Mouse (Mus musculus) adrenal gland, adult 8-10 months (tissue): ENCODE results near the gene St3gal6. TPM values are rescaled to one million over a fixed set of nuclear protein-coding genes. Genes with fewer than 3 reads are reported as not detected.

Experiments used
- DNase-seq: peaks from one replicate; pipeline ENCODE4 v3.0.0; 2022
- total RNA-seq, 4 experiments: library from RNA; stranded (reverse); gene quantifications; 2 replicates each; pipeline ENCODE4 v1.2.4; 2022

Gene St3gal6
- total RNA-seq: 10 to 100 TPM; 13.6 to 30.8 (median 17.8) TPM

DNA sequence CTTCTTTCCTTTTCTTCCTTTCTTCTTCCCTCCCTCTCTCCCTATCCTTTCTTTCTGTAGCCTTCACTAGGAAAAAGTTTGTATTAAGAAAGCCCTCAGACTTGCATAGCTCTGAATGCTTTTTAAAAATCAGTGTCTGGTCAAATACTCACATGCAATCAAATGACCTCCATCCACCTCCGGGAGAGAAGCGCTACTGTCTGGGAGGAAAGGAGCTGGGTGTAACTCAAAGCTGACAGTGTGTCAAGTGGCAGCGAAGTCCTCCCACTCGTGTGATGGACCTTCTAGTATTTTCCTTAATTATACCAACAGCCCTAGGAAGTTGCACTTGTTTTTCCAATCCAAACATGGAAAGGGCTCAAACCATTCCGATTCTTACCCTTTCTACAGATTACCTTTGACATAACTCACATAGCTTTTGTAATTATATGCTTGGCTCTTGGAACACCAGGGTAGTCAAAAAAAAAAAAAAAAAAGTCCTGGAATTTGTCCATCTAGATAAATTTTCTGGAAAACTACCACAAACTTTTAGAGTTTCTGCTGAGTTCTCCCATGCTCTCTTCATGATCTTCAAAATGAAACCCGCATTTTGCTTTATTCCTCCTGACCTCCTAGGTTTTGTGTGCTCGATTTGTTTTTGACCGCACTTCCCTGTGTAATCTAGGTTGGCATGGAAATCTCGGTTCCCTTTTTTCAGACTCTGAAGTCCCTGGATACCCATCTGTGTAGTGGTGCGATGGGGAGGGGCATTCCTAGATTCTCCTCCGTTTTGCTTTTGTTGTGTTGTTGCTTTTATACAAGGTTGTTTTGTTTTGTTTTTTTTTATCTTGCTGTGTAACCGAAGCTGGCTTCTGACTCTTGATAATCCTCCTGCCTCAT lies at the start of gene St3gal6:
St3gal6 (minus strand) TSS at position 272 of the 879 bp plus-strand sequence.
- no peak for DNase-seq

DNA sequence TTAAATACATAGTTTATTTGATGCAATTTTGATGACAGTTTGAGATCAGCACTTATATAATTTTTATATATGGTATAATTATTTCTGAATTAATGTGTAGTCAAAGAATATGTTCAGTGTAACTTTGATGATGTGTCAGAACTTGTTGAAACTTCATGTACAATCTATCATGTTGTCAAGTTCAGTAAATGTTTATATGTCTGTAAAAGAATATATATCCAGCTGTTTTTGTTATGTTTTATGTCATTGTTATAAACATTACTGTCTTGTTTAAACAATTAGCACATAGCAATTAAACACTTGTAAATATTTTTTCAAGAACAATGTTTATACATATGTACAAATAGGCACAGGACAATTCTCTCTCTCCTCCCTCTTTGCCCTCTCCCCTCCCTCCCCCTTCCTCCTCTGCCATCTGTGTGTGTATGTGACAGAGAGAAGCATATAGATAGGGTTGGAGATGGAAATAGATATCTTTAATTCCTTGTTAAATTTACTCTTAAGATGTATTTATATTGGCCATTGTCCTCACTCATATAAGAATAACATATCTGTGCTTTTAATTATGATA lies 46.7 kb upstream of the St3gal6 start:
- DNase-seq: no peak

DNA sequence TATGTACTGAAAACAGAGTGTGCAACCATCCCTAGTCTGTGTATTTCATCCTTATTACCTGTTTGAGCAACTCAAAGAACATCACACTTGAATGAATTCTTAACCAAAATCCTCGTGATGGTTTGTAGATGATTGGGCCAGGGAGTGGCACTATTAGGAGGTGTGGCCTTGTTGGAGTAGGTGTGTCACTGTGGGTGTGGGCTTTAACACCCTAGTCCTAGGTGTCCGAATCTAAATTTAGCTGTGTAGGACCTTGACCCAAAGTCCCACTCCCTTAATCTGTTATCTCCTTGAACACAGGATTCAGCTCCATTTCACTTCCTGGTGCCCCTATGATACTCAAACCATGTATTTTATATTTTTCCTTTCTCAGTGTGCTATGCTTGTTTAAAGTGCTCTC lies 37.2 kb upstream of the St3gal6 start:
- no peak for DNase-seq

DNA sequence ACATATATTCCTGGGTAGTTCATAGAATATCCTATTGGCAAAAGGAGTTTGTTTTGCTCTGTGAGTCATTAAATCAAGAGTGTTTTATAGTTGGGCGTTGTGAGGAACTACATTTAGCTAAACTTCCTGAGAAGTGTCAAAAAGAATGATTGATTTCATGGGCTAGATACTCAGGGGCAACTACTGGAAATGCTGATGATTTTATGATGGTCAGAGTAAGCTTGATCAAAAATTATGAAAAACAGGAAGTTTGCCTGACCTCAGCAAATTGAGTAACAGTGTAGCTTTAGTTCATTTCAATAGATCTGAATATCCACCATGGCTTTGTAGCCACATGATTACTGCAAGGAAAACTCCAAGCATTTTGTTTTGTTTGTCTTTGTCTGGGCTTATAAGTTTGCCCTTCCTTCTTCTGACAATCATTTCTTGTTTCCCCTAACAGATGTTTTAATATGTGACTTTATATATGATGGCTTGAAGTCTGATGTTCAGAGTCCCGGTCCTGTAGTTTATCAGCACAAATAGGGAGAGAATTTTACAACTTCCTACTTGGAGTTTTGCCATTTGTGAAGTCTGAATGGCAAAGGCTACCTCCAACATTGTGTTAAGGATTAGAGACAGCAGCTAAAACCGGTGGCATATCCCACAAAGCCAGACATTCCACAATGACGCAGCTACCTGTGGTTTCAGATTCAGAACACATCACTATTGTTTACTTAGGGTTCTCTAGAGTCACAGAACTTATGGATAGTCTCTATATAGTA lies 32.2 kb upstream of the St3gal6 start:
- no peak for DNase-seq

DNA sequence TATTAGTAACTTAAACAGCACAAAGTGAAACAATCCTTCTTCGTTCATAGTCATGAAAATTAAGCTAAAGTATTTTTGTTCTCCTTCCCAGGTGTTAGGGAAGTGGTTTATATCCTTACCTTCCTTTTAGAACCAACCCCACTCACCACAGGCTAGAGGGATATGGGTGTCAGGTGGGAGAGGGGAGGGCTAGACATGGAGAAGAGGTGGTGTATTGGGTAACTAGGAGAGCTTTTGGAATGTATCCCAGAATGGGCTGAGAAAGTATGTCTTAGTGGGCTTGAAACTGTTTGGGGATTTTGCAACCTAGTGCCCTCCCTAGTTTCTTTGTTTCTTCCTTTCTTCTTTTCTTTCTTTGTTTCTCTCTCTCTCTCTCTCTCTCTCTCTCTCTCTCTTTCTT lies 30.6 kb upstream of the St3gal6 start:
- no peak for DNase-seq

DNA sequence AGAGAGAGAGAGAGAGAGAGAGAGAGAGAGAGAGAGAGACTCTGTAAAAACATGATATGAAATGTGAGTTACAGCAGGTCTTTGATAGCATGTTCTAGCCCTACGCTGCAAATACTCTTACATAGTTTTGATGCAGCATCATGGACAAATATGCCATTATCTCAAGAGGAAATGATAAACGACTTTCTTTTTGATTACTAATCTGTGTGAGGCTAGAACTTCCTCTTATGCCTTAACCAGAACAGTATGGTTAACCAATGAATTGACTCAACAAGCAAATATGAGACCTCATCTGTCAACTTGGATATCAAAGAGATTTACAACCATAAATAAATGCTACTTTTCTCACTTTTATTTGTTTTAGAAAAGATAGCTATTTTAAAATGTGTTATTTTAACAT lies 24.0 kb upstream of the St3gal6 start:
- DNase-seq: no peak

DNA sequence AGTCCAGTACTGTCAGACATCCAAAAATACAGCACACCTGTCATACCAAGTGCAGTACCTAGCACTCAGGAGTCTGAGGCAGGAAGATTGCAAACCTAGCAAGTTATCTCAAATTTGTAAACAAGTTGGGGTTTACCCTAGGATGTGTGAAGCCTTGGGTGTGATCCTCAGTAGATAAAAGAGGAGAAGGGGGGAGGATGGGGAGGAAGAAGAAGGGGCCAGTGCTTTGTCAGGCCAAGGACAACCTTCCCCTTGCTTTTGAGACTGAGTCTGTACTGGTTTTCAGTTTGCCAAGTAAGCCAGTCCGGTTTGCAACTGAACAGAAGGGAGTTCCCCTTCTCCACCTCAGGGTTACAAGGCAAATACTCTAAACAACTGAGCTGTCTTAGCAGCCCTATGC lies 22.1 kb upstream of the St3gal6 start:
- no peak for DNase-seq

DNA sequence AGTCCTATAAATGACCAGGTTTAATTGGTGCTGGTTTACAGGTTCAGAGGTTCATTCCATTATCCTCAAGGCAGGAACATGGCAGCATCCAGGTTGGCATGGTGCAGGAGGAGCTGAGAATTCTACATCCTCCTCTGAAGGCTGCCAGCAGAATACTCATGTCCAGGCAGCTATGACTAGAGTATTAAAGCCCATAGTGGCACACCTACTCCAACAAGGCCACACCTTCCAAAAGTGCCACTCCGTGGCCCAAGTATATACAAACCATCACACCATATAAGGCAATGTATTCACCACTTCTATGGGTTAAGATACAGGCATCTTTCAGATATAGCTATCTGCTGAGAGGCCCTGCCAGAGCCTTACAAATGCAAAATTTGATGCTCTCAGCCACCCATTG lies 15.4 kb upstream of the St3gal6 start:
- DNase-seq: no peak

DNA sequence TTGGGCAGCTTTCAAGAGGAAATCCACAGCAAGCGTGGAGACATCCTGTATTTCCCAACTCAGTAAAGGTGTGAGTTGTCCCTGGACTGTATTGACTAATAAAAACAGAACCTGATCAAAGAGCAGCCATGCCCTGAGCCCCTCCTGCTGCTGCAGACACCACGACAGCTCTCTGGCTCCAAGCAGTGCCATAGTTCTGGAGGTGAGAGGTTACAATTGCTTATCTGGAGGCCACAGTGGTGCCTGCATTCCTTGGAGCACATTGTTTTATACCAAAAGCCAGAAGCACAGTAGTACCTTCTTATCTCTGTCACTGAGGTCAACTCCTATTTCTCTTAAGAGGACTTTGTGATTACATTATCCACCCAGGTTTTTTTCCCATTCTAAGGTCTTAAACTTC lies 15.0 kb upstream of the St3gal6 start:
- no peak for DNase-seq

DNA sequence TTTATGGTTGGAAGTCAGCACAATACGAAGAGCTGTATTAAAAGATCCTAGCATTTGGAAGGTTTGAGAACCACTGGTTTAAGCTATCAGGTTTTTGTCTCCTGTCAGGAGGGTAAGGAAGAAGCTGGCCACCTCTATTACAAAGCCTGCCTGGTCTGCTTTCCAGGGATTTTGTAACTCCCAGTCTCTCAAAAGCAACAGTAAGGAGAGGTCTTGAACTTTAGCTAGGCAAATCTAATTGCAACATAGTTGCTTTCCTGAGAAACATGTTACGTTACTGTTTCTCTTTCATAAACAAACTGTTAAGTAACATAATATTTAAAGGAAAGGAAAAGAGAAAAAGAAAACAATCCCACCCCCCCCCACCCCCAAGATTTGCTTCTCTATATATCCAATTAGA lies 12.0 kb upstream of the St3gal6 start:
- DNase-seq: no peak

DNA sequence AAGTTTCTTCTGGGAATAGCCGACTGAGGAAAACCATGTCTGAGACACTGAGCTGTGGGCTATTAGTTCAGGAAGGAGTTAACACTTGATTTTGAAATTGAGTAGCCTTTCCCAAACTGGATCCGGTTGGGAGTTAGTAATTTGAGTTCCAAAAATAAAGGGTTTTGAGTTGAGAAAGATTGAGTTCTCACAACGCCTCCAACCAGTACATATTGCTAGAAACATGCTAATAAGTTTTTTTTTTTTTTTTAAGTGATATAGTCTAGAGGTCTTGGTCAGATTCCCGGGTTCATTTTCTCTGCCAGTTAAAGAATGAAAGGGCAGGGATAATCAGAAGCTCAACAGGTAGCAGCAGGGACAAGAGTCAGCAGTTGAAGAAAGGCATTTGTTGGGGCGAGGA lies 11.2 kb upstream of the St3gal6 start:
- DNase-seq: no peak

DNA sequence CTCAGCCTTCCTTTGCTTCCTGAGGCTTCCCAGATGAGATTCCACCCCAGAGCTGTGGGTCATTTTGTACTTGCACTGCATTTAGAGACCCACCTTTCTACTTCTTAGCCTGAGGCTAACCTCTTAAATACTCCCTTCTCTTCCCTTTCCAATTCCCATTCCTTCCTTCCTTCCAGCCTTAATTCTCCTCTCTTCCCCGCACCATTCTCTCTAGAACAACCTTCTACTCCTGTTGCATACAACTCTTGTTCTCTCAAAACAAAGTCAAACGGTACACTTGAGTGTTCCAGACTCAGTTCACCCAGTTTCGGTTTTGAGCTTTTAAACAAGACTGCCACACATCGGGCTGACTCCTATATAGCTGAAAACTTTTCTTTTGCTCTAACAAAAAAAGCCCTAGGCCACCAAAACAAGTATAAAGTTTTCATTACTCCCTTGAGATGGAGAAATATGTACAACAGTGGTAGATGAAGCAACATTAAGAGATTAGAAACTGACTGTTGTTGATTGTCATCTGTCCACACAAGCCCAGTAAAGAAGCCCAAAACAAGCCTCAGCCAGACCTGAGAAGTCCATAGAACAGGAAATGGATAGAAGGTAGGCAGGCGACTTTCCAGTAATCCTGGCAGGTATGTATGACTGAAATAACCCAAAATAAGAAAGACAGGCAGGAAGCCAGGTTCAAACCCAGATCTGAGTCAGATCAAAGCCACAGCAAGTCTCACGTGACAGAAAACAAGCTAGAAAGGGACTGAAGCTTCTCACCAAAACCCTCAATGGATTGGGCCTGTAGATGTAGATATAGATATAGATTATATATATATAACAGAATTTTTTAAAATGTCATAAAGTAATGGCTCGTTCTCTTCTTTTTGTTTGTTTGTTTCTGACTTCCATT lies 10.5 kb upstream of the St3gal6 start:
- DNase-seq: no peak

DNA sequence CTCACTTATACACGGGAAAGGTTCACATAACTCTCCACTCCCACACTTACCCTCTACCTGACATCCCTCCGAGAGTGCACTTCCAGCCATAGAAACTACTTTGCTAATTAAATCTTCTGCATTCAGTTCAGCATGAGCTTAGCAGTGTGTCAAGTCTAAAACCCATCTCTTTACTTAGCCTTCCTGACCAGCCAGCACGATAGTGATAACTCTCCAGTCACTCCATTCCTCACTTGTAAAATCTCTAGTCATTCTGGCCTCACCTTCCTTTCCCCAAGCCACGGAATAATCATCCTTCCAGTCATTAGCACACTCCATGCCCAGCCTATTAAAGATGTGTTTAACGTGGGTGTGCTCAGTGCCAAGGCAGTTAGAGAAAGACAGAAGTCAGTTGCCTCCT lies 9.7 kb upstream of the St3gal6 start:
- DNase-seq: no peak

DNA sequence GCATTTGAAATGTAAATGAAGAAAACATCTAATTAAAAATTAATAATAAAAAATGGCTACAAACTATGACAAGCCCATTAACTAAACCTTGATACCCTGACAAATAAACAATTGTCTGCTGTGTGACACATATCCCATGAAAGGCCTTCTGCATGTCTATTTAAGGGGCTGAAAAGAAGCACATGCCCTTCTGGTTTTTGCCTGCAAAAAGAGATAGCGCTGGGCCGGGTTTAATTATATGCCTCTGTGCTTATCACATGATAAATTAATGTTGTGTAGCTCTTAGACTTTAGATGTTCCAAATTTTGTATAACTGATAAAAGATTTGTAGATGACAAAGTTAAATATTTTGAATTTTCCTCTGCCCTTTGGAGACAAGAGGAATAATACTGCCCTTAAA lies 9.2 kb upstream of the St3gal6 start:
- no peak for DNase-seq

DNA sequence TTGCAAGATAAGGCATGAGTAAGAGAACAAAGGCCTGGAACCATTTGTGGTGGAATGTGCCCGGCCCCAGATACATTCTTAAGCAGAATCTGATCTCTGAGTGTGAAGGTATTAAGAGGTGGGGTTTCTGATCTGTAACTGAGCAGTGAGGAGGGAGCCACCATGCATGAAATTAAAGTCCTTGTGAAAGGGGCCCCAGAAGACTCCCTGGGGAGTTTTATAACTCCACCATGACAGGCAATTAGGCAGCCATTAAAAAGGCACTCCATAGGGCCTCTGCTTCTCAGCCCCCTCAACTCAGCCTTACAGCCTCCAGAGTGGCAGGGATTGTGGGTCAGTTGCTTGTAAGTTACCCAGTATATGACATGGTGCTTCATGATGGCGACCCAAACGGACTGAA lies 8.5 kb upstream of the St3gal6 start:
- no peak for DNase-seq

DNA sequence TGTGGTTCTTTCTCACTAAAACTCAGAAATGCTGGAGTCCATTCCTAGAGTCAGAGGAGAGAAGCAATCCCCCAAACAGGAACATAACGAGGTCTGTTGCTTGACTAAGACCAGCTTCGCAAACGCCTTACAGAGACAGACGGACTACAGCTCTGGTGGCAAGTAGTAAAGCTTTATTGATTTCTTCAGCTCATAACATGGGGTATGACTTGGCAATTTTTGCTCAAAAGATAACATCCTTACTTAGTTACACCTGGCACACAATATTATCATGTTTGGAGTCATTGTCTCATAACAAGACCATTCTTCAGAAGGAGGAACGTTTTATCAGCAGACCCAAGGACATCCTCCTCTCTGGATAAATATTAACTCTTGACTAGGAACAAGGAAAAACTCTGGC lies 3.8 kb upstream of the St3gal6 start:
- DNase-seq: no peak

DNA sequence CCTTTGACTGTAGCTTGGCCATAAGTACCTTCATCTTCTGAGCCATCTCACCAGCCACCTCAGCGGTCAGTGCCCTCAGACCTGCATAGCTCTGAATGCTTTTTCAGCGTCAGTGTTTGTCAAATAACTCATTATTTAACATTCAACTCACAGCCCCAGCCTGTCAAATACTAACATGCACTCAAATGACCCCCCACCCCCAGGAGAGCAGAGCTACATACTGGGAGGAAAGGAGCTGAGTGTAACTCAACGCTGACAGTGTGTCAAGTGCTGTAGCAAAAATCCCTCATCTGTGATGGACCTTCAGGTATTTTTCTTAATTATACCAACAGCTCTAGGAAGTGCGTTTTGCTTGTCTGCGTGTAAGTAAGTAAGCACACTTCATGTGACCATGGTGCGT lies 2.7 kb upstream of the St3gal6 start:
- no peak for DNase-seq

DNA sequence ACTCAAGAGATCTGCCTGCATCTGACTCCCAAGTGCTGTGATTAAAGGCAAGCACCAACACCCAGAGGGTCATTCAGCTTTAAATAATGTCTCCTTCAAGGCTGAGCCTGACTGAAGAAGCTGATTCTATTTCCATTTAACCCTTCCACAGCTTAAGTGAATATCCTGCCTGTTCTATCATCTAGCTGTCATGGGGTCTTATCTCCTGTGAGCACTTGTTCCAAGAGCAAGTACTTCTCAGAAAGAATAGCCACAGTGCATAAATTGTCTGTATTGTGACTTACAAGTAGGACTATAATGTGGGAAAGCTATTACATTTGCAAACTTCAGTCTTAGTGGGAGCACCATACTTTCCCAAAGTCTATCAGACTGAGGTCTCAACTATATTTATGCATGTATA lies 1.8 kb upstream of the St3gal6 start:
- no peak for DNase-seq

DNA sequence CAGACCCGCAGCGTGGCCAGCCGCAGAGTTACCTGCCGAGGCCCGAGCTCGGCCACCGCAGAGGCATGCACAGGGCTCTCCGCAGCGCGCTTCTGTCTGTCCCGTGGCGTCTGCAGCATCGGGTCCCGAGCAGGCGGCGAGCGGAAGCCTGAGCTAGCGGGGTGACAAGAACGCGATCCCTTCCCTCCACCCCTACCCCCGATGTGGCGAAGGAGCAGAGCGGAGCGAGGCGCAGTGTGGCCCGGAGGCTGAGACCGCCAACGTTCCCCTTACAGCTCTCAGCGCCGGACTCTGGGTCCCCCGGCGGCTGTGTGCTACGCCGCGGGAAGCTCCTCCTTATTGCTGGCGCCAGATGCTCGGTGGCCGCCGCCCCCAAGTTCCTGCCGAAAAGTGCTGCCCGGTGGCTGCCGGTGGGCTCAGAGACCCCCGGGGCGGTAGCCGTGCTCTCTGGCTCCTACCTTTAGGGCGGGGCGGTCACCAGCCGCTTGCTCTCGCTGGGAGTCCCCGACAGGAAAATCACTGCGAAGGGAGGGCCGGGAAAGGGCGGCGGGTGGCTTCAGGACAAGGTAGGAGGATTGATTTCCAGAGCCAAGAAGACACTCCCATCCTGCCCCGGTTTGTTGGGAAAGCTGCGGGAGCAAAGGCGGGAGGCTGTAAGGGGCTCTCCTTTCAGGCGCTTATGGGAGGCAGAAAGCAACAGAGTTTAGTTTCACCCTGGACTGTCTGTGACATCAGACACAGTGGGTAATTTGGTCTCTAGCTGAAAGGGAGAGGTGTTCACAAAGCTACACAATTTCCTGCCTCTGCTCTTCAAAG lies 791 bp downstream of the St3gal6 start:
- peak; percentile 52 for DNase-seq

DNA sequence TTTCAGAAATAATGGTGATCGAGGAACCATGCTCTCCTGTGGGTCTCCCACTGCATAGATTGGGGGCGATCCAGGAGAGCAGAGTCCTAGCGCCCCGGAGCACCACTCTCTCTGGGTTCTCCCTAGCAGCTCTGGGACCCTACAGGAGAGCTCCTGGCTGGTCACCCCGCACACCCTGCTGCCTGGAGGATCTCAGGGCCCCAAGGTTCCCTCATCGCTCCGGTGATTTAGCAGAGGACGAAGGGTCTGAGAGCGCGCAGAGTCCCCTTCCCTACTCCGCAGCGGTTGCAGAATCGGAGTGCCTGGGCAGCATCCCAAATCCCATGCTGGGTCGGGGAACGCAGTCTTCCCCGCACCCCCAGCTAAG lies 1.4 kb downstream of the St3gal6 start:
- DNase-seq: no peak

DNA sequence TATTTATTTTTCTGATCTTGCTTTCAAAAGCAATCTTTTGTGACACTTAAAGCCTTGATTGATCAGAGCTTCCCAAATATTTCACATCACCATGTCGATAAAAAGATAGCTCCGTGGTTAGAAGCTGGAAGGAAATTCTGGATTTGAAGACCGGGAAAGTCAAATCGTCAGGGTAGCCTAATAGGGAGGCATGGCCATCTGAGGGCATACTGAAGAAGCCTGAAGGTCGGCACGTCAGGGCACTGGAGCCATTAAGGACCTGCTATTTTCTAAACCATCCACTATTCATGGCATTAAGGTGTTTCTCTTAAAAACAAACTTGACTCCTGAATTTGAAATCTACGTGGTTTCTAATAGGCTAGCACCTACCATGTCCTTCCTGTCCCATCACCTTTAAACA lies 2.1 kb downstream of the St3gal6 start:
- DNase-seq: no peak

DNA sequence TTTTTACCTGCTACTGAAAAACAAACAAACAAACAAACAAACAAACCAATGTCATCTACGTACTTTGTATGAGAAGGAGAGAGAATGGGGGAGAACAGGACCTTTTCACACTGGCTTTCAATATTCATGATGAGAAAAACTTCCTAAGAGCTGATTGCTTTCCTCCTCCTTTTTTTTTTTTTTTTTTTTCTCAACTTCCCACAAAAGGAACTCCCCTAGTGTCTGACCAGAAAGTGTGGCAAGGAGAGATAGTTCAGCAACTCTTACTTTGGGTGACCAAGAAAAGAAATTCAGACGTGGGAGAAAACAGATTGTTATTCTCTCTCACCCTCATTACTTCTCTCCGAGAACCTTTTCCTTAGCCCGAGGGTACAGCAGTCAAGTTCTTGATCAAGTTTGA lies 2.9 kb downstream of the St3gal6 start:
- DNase-seq: no peak
